Mouse (Mus musculus): Measurements from ENCODE around the gene Ptprk. TPM values are rescaled to one million over a fixed set of nuclear protein-coding genes. Genes with fewer than 3 reads are reported as not detected.

Gene Ptprk
- polyA plus RNA-seq, 2 experiments, result 3.0 to 3.3 TPM

DNA sequence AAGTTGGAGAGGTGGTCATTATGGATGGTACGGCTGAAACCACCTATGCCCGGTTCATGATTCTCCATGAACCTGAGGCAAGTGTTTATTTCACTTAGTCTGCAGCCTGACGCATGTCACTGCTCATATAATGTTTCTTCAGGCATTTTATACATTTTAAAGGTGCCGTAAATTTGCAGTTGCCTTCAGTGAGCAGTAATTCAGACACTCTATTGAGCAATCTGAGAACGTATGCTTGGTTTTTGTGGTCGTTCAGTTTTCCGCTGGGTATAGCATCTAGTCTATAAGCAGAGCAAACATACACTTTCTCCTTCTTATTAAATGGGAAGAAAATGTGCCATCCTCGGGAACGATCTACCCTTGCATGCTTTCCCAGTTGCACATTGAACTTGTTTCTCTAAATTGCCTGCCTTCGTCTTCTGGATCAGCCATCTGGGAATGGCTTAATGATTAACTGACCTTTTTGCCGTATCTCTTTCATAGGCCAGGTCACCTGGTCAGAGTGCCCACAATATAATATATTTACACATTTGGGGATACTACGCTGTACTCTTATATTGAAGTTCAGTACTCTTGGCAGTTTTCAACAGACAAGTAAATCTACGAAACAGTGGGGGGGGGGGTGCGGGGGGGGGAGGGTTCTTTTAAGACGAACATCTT, 313.1 kb downstream of the Ptprk start:
- DNase-seq (ENCODE audit: low read depth in 3 of 3, low spot score in 3 of 3) (peak; percentile 4 to 14 (median 4)), ATAC-seq (ENCODE audit: insufficient read depth) (no peak)
- no peaks in the 10 kb centered on the region for H3K36me3 ChIP-seq (replicated peaks; ENCODE audit: control insufficient read depth, insufficient read depth, low read depth)
- 70% methylated on average over 15 of the region's 15 CpGs for WGBS (ENCODE audit: insufficient replicate concordance)
- no peaks in the 10 kb centered on the region for H3K4me1 ChIP-seq (replicated peaks; ENCODE audit: control insufficient read depth in 2 of 2, insufficient read depth in 2 of 2, low read length in 1 of 2)
- no peaks in the 10 kb centered on the region for H3K27me3 ChIP-seq (ENCODE audit: control insufficient read depth, insufficient read depth, low read length)
- no peak overlapping the region for H3K9ac ChIP-seq (replicated peaks)
- H3K27ac ChIP-seq, result no peak overlapping the region
- H3K4me3 ChIP-seq (ENCODE audit: insufficient read depth in 1 of 2, low read depth in 2 of 2, low read length in 2 of 2), result 0 out of 4 replicates have a peak overlapping the region, but pooled peaks of 1 of the 2 experiments have one; percentile 6
- no peaks in the 10 kb centered on the region for H3K9me3 ChIP-seq (ENCODE audit: control insufficient read depth, low read length)
- no peak for TF ChIP-seq EP300 (IDR thresholded peaks at IDR 0.05; ENCODE audit: low read depth)
- no peak for TF ChIP-seq CTCF (IDR thresholded peaks at IDR 0.05; ENCODE audit: low read depth)
- no peak overlapping the region for H3K4me2 ChIP-seq (ENCODE audit: low read depth)

GRCm38 (mm10) chr10:28391168-28391567, 316.5 kb downstream of the Ptprk start:
- no peaks in the 10 kb centered on the region for H3K9me3 ChIP-seq (ENCODE audit: control insufficient read depth, low read length)
- no peaks in the 10 kb centered on the region for H3K4me1 ChIP-seq (replicated peaks; ENCODE audit: control insufficient read depth in 2 of 2, insufficient read depth in 2 of 2, low read length in 1 of 2)
- no peak for ATAC-seq (ENCODE audit: insufficient read depth)
- no peak for DNase-seq (ENCODE audit: low read depth in 3 of 3, low spot score in 3 of 3)
- no peak overlapping the region for H3K4me2 ChIP-seq (ENCODE audit: low read depth)
- no peak overlapping the region for H3K27ac ChIP-seq
- H3K27me3 ChIP-seq (ENCODE audit: control insufficient read depth, insufficient read depth, low read length), result no peaks in the 10 kb centered on the region
- H3K4me3 ChIP-seq (ENCODE audit: insufficient read depth in 1 of 2, low read depth in 2 of 2, low read length in 2 of 2), result no peak overlapping the region
- H3K9ac ChIP-seq (replicated peaks), result no peak overlapping the region
- WGBS (ENCODE audit: insufficient replicate concordance), result 68% methylated on average over 5 of the region's 5 CpGs
- TF ChIP-seq CTCF (IDR thresholded peaks at IDR 0.05; ENCODE audit: low read depth) (no peak), EP300 (IDR thresholded peaks at IDR 0.05; ENCODE audit: low read depth) (no peak)
- H3K36me3 ChIP-seq (replicated peaks; ENCODE audit: control insufficient read depth, insufficient read depth, low read depth), result no peaks in the 10 kb centered on the region

- H3K4me2 ChIP-seq (ENCODE audit: low read depth), result no peak overlapping the region
- no peaks in the 10 kb centered on the region for H3K4me1 ChIP-seq (replicated peaks; ENCODE audit: control insufficient read depth in 2 of 2, insufficient read depth in 2 of 2, low read length in 1 of 2)
- no peak for DNase-seq (ENCODE audit: low read depth in 3 of 3, low spot score in 3 of 3)
- no peak overlapping the region for H3K9ac ChIP-seq (replicated peaks)
- H3K27me3 ChIP-seq (ENCODE audit: control insufficient read depth, insufficient read depth, low read length), result no peaks in the 10 kb centered on the region
- WGBS (ENCODE audit: insufficient replicate concordance), result 44% methylated on average over 2 of the region's 2 CpGs
- H3K9me3 ChIP-seq (ENCODE audit: control insufficient read depth, low read length), result no peaks in the 10 kb centered on the region
- H3K4me3 ChIP-seq (ENCODE audit: insufficient read depth in 1 of 2, low read depth in 2 of 2, low read length in 2 of 2), result no peak overlapping the region
- ATAC-seq (ENCODE audit: insufficient read depth), result no peak
- H3K36me3 ChIP-seq (replicated peaks; ENCODE audit: control insufficient read depth, insufficient read depth, low read depth), result no peaks in the 10 kb centered on the region
- H3K27ac ChIP-seq, result no peak overlapping the region
- TF ChIP-seq CTCF (IDR thresholded peaks at IDR 0.05; ENCODE audit: low read depth), result no peak
- TF ChIP-seq EP300 (IDR thresholded peaks at IDR 0.05; ENCODE audit: low read depth), result no peak
These were observed 321.2 kb downstream of the Ptprk start for GRCm38 (mm10) chr10:28395610-28396519.

DNA sequence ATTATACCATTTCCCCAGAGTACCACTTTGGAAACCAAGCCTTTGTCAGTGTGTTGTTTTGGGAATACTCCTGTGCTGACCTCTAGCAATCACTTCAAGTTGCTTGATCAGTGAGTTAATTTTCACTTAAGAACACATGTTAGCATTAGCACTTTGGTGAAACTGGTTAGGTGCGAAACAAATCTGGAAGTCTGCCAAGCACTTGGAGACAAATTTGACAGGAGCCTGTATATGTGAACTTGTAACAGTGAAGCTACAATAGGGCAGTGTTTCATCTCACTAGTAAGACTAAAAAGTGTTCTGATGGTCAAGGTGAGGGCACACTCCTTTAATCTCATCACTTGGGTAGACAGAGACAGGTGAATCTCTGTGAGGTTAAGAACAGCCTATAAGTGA, 321.9 kb downstream of the Ptprk start:
- no peak overlapping the region for H3K9ac ChIP-seq (replicated peaks)
- H3K4me2 ChIP-seq (ENCODE audit: low read depth), result no peak overlapping the region
- H3K36me3 ChIP-seq (replicated peaks; ENCODE audit: control insufficient read depth, insufficient read depth, low read depth), result no peaks in the 10 kb centered on the region
- WGBS (ENCODE audit: insufficient replicate concordance), result 55% methylated on average over 1 of the region's 1 CpGs
- H3K27ac ChIP-seq, result no peak overlapping the region
- H3K9me3 ChIP-seq (ENCODE audit: control insufficient read depth, low read length), result no peaks in the 10 kb centered on the region
- TF ChIP-seq EP300 (IDR thresholded peaks at IDR 0.05; ENCODE audit: low read depth) (no peak), CTCF (IDR thresholded peaks at IDR 0.05; ENCODE audit: low read depth) (no peak)
- DNase-seq (ENCODE audit: low read depth in 3 of 3, low spot score in 3 of 3) (no peak), ATAC-seq (ENCODE audit: insufficient read depth) (no peak)
- H3K4me1 ChIP-seq (replicated peaks; ENCODE audit: control insufficient read depth in 2 of 2, insufficient read depth in 2 of 2, low read length in 1 of 2), result no peaks in the 10 kb centered on the region
- H3K4me3 ChIP-seq (ENCODE audit: insufficient read depth in 1 of 2, low read depth in 2 of 2, low read length in 2 of 2), result no peak overlapping the region
- H3K27me3 ChIP-seq (ENCODE audit: control insufficient read depth, insufficient read depth, low read length), result no peaks in the 10 kb centered on the region

DNA sequence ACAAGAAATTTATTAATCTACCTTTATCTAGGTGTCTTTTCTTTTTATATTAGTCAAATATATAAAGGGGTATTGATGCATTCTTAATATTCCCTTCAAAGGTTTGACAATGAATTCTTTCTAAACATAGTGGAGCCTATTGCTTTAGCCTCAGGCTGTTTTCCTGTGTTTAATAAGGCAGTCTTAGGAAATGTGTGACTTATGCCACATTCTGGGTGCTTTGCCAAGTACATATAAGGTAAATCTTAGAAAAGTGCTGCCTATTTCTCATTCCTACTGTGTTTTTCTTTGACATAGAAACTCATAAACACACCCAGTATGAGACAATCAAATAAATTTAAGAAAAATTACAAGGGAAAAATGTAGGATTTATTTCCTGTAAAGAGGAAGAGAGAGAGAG, 327.2 kb downstream of the Ptprk start:
- DNase-seq (ENCODE audit: low read depth in 3 of 3, low spot score in 3 of 3) (no peak), ATAC-seq (ENCODE audit: insufficient read depth) (no peak)
- no peak overlapping the region for H3K4me2 ChIP-seq (ENCODE audit: low read depth)
- H3K9ac ChIP-seq (replicated peaks), result no peak overlapping the region
- H3K36me3 ChIP-seq (replicated peaks; ENCODE audit: control insufficient read depth, insufficient read depth, low read depth), result no peaks in the 10 kb centered on the region
- no peak overlapping the region for H3K4me3 ChIP-seq (ENCODE audit: insufficient read depth in 1 of 2, low read depth in 2 of 2, low read length in 2 of 2)
- H3K9me3 ChIP-seq (ENCODE audit: control insufficient read depth, low read length), result no peaks in the 10 kb centered on the region
- H3K27me3 ChIP-seq (ENCODE audit: control insufficient read depth, insufficient read depth, low read length), result no peaks in the 10 kb centered on the region
- no peak overlapping the region for H3K27ac ChIP-seq
- TF ChIP-seq CTCF (IDR thresholded peaks at IDR 0.05; ENCODE audit: low read depth) (no peak), EP300 (IDR thresholded peaks at IDR 0.05; ENCODE audit: low read depth) (no peak)
- H3K4me1 ChIP-seq (replicated peaks; ENCODE audit: control insufficient read depth in 2 of 2, insufficient read depth in 2 of 2, low read length in 1 of 2), result no peaks in the 10 kb centered on the region
